Mouse (Mus musculus) liver, postnatal 0 days (tissue): Measurements from ENCODE around the gene Gimap8.

Experiments
- CTCF ChIP-seq: sonication (generic); IDR thresholded peaks from 2 replicates; pipeline ENCODE4 v1.5.1; 2016; ENCODE audit warnings: antibody characterized with exemption, low read depth
- EP300 ChIP-seq: IDR thresholded peaks from 2 replicates; pipeline ENCODE4 v1.6.1; 2016; ENCODE audit warnings: antibody characterized with exemption, low read depth, mild to moderate bottlenecking

- TF ChIP-seq CTCF (no peak), EP300 (no peak)
These were observed 51.9 kb downstream of the Gimap8 start for GRCm38 (mm10) chr6:48698888-48699287.
